Mouse (Mus musculus): ENCODE results near the gene Gm5039. TPM values are rescaled to one million over a fixed set of nuclear protein-coding genes. Genes with fewer than 3 reads are reported as not detected.
A peak's percentile ranks its signal among the peaks of the same experiment; 100 is the strongest.
"Not testable (repeated sequence)": the region's sequence is repeated elsewhere in the genome, so short reads cannot be mapped to it uniquely, and the experiment has no call there.

Gm5039 gene
- polyA plus RNA-seq (2015; fragmentation: Nextera tagmentation; extraction: Ambion mirVana): not detected in 2 replicates

GRCm38 (mm10) chr12:88323926-88324325, at the start of gene Gm5039:
TSS of gene Gm5039 (minus strand) at chr12:88324026.
- H3K36me3 ChIP-seq (ENCODE audit: poor library complexity, severe bottlenecking); H3K4me2 ChIP-seq; ATAC-seq; H3K4me1 ChIP-seq; H3K27ac ChIP-seq; H3K4me3 ChIP-seq; H3K9ac ChIP-seq; H3K9me3 ChIP-seq (replicated peaks); H3K27me3 ChIP-seq: not testable (repeated sequence)
- 86% methylated on average over 2 of the region's 2 CpGs for WGBS

GRCm38 (mm10) chr12:88372018-88372417, 48.2 kb upstream of the Gm5039 start:
- H3K4me2 ChIP-seq: no peak overlapping the region
- no peak for ATAC-seq
- whole genome bisulfite sequencing: 61% methylated on average over 5 of the region's 5 CpGs
- no peaks in the 10 kb centered on the region for H3K36me3 ChIP-seq (ENCODE audit: poor library complexity, severe bottlenecking)
- H3K9ac ChIP-seq: no peak overlapping the region
- H3K4me3 ChIP-seq: no peak overlapping the region
- no peaks in the 10 kb centered on the region for H3K9me3 ChIP-seq (replicated peaks)
- H3K4me1 ChIP-seq: no peaks in the 10 kb centered on the region
- no peak overlapping the region for H3K27ac ChIP-seq
- no peaks in the 10 kb centered on the region for H3K27me3 ChIP-seq

GRCm38 (mm10) chr12:88370321-88370720, 46.5 kb upstream of the Gm5039 start:
- not testable (repeated sequence) for H3K9me3 ChIP-seq (replicated peaks); H3K27ac ChIP-seq; ATAC-seq; H3K27me3 ChIP-seq; H3K4me3 ChIP-seq; H3K36me3 ChIP-seq (ENCODE audit: poor library complexity, severe bottlenecking); H3K9ac ChIP-seq; H3K4me2 ChIP-seq; H3K4me1 ChIP-seq
- 7% methylated on average over 1 of the region's 1 CpGs for WGBS

DNA sequence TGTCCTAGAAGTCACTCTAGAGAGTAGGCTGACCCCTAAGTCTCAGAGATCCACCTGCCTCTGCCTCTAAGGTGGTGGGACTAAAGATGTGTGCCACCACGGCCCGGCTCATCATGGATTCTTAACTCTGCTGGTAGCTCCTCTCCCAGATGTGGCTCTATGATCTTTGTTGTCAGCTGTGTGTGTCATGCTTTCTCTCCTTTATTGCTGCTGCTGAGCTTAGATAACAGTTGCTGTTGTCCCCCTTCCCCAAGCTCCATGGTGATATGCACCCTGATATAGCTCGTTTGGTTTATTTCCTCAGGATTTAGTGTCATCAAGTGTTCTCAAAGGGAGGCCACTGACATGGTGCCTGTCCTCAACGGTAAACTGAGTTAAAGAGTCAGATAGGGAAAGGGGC, 45.9 kb upstream of the Gm5039 start:
- not testable (repeated sequence) for H3K4me2 ChIP-seq; H3K9me3 ChIP-seq (replicated peaks); ATAC-seq; H3K36me3 ChIP-seq (ENCODE audit: poor library complexity, severe bottlenecking); H3K27me3 ChIP-seq; H3K9ac ChIP-seq; H3K27ac ChIP-seq; H3K4me3 ChIP-seq; H3K4me1 ChIP-seq
- 88% methylated on average over 4 of the region's 4 CpGs for WGBS

DNA sequence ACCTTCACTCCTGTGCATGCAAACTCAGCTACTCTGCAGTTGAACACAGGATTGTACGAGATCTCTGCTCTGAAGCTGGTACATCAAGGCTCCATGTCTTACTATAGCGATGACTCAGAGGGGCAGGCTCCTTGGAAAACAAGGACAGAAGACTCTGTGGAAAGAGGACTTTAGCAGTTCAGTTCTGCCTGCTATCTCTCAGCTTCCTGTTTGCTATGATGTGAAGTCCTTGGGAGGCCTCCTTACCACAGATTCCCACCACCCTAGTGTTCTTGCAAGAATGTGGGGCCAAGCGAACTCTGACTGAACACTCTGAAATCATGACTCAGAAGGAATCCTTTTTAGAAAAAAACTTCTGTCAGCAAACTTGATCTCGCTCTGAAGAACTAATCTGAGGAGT, 44.8 kb upstream of the Gm5039 start:
- Histone ChIP-seq H3K36me3 (ENCODE audit: poor library complexity, severe bottlenecking) (no peaks in the 10 kb centered on the region), H3K27me3 (no peaks in the 10 kb centered on the region), H3K9me3 (replicated peaks) (no peaks in the 10 kb centered on the region), H3K4me1 (no peaks in the 10 kb centered on the region), H3K4me2 (no peak overlapping the region), H3K4me3 (no peak overlapping the region), H3K9ac (no peak overlapping the region), H3K27ac (no peak overlapping the region)
- WGBS: 91% methylated on average over 4 of the region's 4 CpGs
- no peak for ATAC-seq

DNA sequence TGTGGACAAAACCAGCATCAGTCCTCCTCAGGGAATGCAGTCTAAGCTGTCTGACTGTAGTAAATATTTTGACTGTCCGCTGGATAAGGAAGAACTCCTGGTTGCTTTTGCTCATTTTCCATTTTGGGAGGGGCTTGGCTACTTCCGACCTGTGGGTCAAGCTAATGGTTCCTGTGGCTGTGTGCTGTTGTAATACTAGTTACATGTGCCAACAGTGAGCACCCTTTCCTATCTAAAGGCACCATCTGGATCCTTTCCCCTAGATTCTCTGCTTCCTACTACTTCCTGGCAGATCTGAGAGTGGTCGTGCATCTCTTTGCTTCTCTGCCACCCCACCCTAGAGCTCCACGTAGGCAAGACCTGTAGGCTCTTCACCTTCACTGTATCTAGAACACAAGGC, 43.8 kb upstream of the Gm5039 start:
- Histone ChIP-seq H3K36me3 (ENCODE audit: poor library complexity, severe bottlenecking) (no peaks in the 10 kb centered on the region), H3K27ac (no peak overlapping the region), H3K4me2 (no peak overlapping the region), H3K9ac (no peak overlapping the region), H3K27me3 (no peaks in the 10 kb centered on the region), H3K4me1 (no peaks in the 10 kb centered on the region), H3K4me3 (no peak overlapping the region), H3K9me3 (replicated peaks) (no peaks in the 10 kb centered on the region)
- WGBS: 88% methylated on average over 4 of the region's 4 CpGs
- ATAC-seq: no peak

GRCm38 (mm10) chr12:88361120-88361445, 37.3 kb upstream of the Gm5039 start:
- 50% methylated on average over 9 of the region's 9 CpGs for WGBS
- peak overlapping the region; percentile 77 for H3K9ac ChIP-seq
- H3K4me3 ChIP-seq: peak overlapping the region; percentile 75
- peak overlapping the region; percentile 89 for H3K4me2 ChIP-seq
- no peak overlapping the region for H3K27ac ChIP-seq
- H3K36me3 ChIP-seq (ENCODE audit: poor library complexity, severe bottlenecking): no peaks in the 10 kb centered on the region
- no peaks in the 10 kb centered on the region for H3K27me3 ChIP-seq
- peak; percentile 14 for ATAC-seq
- no peaks in the 10 kb centered on the region for H3K9me3 ChIP-seq (replicated peaks)
- peaks cover 5% of the 10 kb centered on the region for H3K4me1 ChIP-seq

DNA sequence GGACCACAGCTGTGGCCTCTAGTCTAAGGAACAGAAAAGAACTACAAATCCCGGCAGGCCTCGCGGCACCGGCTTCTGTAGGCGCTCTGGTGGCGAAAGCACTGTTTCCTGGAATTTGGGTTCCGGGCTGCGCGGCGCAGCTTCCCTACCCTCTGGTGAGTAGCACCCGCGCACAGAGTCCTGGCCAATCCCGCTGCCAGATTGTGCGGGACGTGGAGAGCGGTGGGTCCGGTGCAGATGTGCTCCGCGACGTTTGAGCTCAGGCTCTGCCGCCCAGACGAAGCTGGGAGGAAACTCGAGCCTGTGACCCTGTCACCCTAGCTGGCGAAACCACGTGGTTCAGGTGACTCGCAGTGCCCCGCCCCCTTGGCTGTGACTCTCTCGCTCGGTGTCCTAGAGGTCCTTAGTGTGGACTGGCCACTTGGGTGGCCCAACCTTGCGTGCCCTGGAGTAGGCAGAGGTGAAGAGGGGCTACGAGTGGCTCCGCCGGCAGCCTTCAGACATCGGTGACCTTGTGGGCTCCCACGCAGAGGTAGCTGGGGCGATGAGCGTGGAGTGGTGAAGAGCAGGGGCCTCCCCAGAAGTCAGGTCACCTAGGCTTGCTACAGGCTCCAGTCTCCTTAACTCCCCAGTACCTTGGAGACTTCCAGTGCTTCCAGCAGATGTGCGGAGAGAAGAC, 36.8 kb upstream of the Gm5039 start, which contains the start of gene Adck1:
Gene Adck1, plus strand, starts transcription at position 114 of the 679 bp plus-strand sequence.
- peak within 1 kb of the TSS; percentile 89 for H3K4me2 ChIP-seq
- peak within 1 kb of the TSS; percentile 77 for H3K9ac ChIP-seq
- no peak within 1 kb of the TSS for H3K27ac ChIP-seq
- peak within 1 kb of the TSS; percentile 75 for H3K4me3 ChIP-seq
- WGBS: under 1% methylated on average over 38 of the region's 38 CpGs
- peak; percentile 98 for ATAC-seq
- no peaks in the 10 kb centered on the region for H3K36me3 ChIP-seq (ENCODE audit: poor library complexity, severe bottlenecking)
- H3K9me3 ChIP-seq (replicated peaks): no peaks in the 10 kb centered on the region
- peaks cover 5% of the 10 kb centered on the region for H3K4me1 ChIP-seq
- no peaks in the 10 kb centered on the region for H3K27me3 ChIP-seq

- Histone ChIP-seq H3K9ac (peak overlapping the region; percentile 60), H3K4me2 (peak overlapping the region; percentile 59), H3K36me3 (ENCODE audit: poor library complexity, severe bottlenecking) (no peaks in the 10 kb centered on the region), H3K27me3 (no peaks in the 10 kb centered on the region), H3K27ac (no peak overlapping the region), H3K4me3 (peak overlapping the region; percentile 38), H3K9me3 (replicated peaks) (no peaks in the 10 kb centered on the region), H3K4me1 (0 out of 2 replicates have a peak, but pooled peaks cover 4% of the 10 kb centered on the region)
- ATAC-seq: peak; percentile 69
- WGBS: 15% methylated on average over 41 of the region's 41 CpGs
These were observed 30.4 kb upstream of the Gm5039 start for GRCm38 (mm10) chr12:88354182-88354702.

GRCm38 (mm10) chr12:88341286-88341685, 17.5 kb upstream of the Gm5039 start:
- not testable (repeated sequence) for ATAC-seq; H3K4me3 ChIP-seq; H3K9me3 ChIP-seq (replicated peaks); H3K9ac ChIP-seq; H3K4me1 ChIP-seq; H3K27me3 ChIP-seq; H3K36me3 ChIP-seq (ENCODE audit: poor library complexity, severe bottlenecking); H3K4me2 ChIP-seq; H3K27ac ChIP-seq
- 10% methylated on average over 2 of the region's 2 CpGs for WGBS

- not testable (repeated sequence) for H3K9me3 ChIP-seq (replicated peaks)
- 79% methylated on average over 4 of the region's 4 CpGs for WGBS
These were observed 13.0 kb upstream of the Gm5039 start for GRCm38 (mm10) chr12:88336662-88337413.

DNA sequence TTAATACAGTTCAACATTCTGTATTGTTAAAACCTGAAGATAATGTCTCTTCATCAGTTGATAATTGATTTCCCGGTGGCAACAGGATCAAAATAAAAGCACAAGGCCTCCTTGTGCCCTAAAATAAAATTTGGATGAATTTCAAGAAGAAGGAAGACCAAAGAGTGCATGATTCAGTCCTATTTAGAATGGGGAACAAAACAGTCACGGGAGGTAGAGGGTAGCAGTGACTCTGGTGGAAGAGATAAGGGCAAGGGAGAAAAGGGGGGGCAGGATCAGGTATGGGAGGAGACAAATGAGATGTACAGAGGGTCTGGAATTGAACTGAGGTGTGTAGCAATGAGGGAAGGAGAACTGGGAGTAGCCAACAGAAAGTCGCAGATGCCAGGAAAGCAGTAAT, 9.3 kb downstream of the Gm5039 start:
- ATAC-seq: no peak
- H3K4me2 ChIP-seq: no peak overlapping the region
- H3K27ac ChIP-seq: no peak overlapping the region
- H3K9me3 ChIP-seq (replicated peaks): no peaks in the 10 kb centered on the region
- H3K4me3 ChIP-seq: no peak overlapping the region
- H3K4me1 ChIP-seq: no peaks in the 10 kb centered on the region
- H3K27me3 ChIP-seq: no peaks in the 10 kb centered on the region
- no peaks in the 10 kb centered on the region for H3K36me3 ChIP-seq (ENCODE audit: poor library complexity, severe bottlenecking)
- 82% methylated on average over 3 of the region's 3 CpGs for WGBS
- H3K9ac ChIP-seq: no peak overlapping the region

More at GRCm38 (mm10) chr12:88336662-88337413, 13.0 kb upstream of the Gm5039 start:
- not testable (repeated sequence) for H3K36me3 ChIP-seq (ENCODE audit: poor library complexity, severe bottlenecking); H3K9ac ChIP-seq; H3K27me3 ChIP-seq; H3K27ac ChIP-seq; H3K4me1 ChIP-seq; H3K4me3 ChIP-seq; ATAC-seq; H3K4me2 ChIP-seq
